Mouse (Mus musculus) stomach, embryonic 16.5 days (tissue): Measurements from ENCODE around the gene Mdga1. TPM values are rescaled to one million over a fixed set of nuclear protein-coding genes. Genes with fewer than 3 reads are reported as not detected.

Source experiments
- ATAC-seq: fragments of 200-750 bp; cut with Nextera tagmentation; 2 replicates; pipeline ENCODE4 v1.8.0; 2017; ENCODE audit warnings: moderate number of reproducible peaks, moderate TSS enrichment; ENCODE audit not compliant: insufficient read depth, low FRiP score
- H3K27ac ChIP-seq: fragments of 300-500 bp; sonication (generic); 2 replicates; pipeline ENCODE4 v1.5.1; 2014; ENCODE audit warnings: low read length
- H3K27me3 ChIP-seq: fragments of 300-500 bp; sonication (generic); 2 replicates; pipeline ENCODE4 v1.6.1; 2014; ENCODE audit warnings: low read length, control low read depth, mixed read lengths; ENCODE audit not compliant: control insufficient read depth, insufficient read depth
- H3K36me3 ChIP-seq: fragments of 300-500 bp; sonication (generic); 2 replicates; pipeline ENCODE4 v1.6.1; 2014; ENCODE audit warnings: low read length; ENCODE audit not compliant: control insufficient read depth, insufficient read depth
- H3K4me1 ChIP-seq: fragments of 300-500 bp; sonication (generic); 2 replicates; pipeline ENCODE4 v1.6.1; 2014; ENCODE audit warnings: low read length, control low read depth, mixed read lengths; ENCODE audit not compliant: control insufficient read depth, insufficient read depth
- H3K4me2 ChIP-seq: fragments of 300-500 bp; sonication (generic); 2 replicates; pipeline ENCODE4 v1.6.1; 2014; ENCODE audit warnings: low read depth, low read length, mixed read lengths
- H3K4me3 ChIP-seq: fragments of 300-500 bp; sonication (generic); replicated peaks from 2 replicates; pipeline ENCODE4 v1.5.1; 2014; ENCODE audit warnings: mild to moderate bottlenecking, low read length
- H3K9ac ChIP-seq: fragments of 300-500 bp; sonication (generic); 2 replicates; pipeline ENCODE4 v1.6.1; 2014; ENCODE audit warnings: low read length
- H3K9me3 ChIP-seq: fragments of 300-500 bp; sonication (generic); replicated peaks from 2 replicates; pipeline ENCODE4 v1.6.1; 2016; ENCODE audit warnings: low read length, control low read depth; ENCODE audit not compliant: control insufficient read depth
- WGBS: fragments of 180-500 bp; shearing (Covaris S2); extraction: QIAGEN DNeasy Blood & Tissue Kit; methylation state at CpG from one replicate; pipeline ENCODE4 v1.1.7; 2014; 5-methylcytosine and 5-hydroxymethylcytosine counted together
- polyA plus RNA-seq: library from polyadenylated mRNA; unstranded; fragments of >200 nt; fragmentation: Nextera tagmentation; extraction: Ambion mirVana; gene quantifications from 2 replicates; pipeline ENCODE4 v1.2.1, GENCODE M21; 2015

Mdga1 gene
- polyA plus RNA-seq: 2.9 and 3.5 TPM in 2 replicates

- Histone ChIP-seq H3K27me3 (no peaks in the 10 kb centered on the region; the same call in 1 of the 2 replicates), H3K36me3 (no peaks in the 10 kb centered on the region), H3K4me2 (no peak within 1 kb of the TSS), H3K4me1 (no peaks in the 10 kb centered on the region), H3K9me3 (no peaks in the 10 kb centered on the region), H3K9ac (no peak within 1 kb of the TSS), H3K4me3 (no peak within 1 kb of the TSS), H3K27ac (no peak within 1 kb of the TSS)
- ATAC-seq: no peak
- 66% methylated on average over 7 of the region's 7 CpGs for WGBS
Measured at GRCm38 (mm10) chr17:29970037-29970555, at the start of gene Mdga1. Gene Mdga1, minus strand, starts transcription at chr17:29970087.

- H3K9me3 ChIP-seq: no peaks in the 10 kb centered on the region
- H3K4me1 ChIP-seq: peaks cover 26% of the 10 kb centered on the region
- H3K4me2 ChIP-seq: 0 out of 2 replicates have a peak overlapping the region, but pooled peaks have one; percentile 0
- H3K27me3 ChIP-seq: no peaks in the 10 kb centered on the region
- WGBS: 51% methylated on average over 12 of the region's 12 CpGs
- no peak overlapping the region for H3K9ac ChIP-seq
- peak overlapping the region; percentile 37; the same call in 1 of the 2 replicates for H3K27ac ChIP-seq
- H3K4me3 ChIP-seq: no peak overlapping the region
- H3K36me3 ChIP-seq: no peaks in the 10 kb centered on the region
- no peak for ATAC-seq
Measured at GRCm38 (mm10) chr17:30018927-30019610, 49.2 kb upstream of the Mdga1 start.

- Histone ChIP-seq H3K9me3 (no peaks in the 10 kb centered on the region), H3K4me2 (no peak overlapping the region), H3K36me3 (no peaks in the 10 kb centered on the region), H3K27ac (no peak overlapping the region), H3K27me3 (no peaks in the 10 kb centered on the region), H3K4me1 (peaks cover 15% of the 10 kb centered on the region), H3K9ac (no peak overlapping the region), H3K4me3 (no peak overlapping the region)
- 91% methylated on average over 4 of the region's 4 CpGs for WGBS
- no peak for ATAC-seq
Measured at GRCm38 (mm10) chr17:30014660-30015059, 44.8 kb upstream of the Mdga1 start.

GRCm38 (mm10) chr17:30008392-30008791, 38.5 kb upstream of the Mdga1 start:
- no peaks in the 10 kb centered on the region for H3K27me3 ChIP-seq
- no peak for ATAC-seq
- peak overlapping the region; percentile 12; the same call in 1 of the 2 replicates for H3K27ac ChIP-seq
- H3K9ac ChIP-seq: 0 out of 2 replicates have a peak overlapping the region, but pooled peaks have one; percentile 1
- H3K4me1 ChIP-seq: peaks cover 33% of the 10 kb centered on the region
- H3K4me3 ChIP-seq: no peak overlapping the region
- no peaks in the 10 kb centered on the region for H3K36me3 ChIP-seq
- H3K4me2 ChIP-seq: 0 out of 2 replicates have a peak overlapping the region, but pooled peaks have one; percentile 15
- no peaks in the 10 kb centered on the region for H3K9me3 ChIP-seq

GRCm38 (mm10) chr17:30007883-30008282, 38.0 kb upstream of the Mdga1 start:
- ATAC-seq: no peak
- peaks cover 34% of the 10 kb centered on the region for H3K4me1 ChIP-seq
- no peaks in the 10 kb centered on the region for H3K27me3 ChIP-seq
- 35% methylated on average over 6 of the region's 6 CpGs for WGBS
- peak overlapping the region; percentile 18 for H3K4me2 ChIP-seq
- H3K9me3 ChIP-seq: no peaks in the 10 kb centered on the region
- H3K27ac ChIP-seq: peak overlapping the region; percentile 12; the same call in 1 of the 2 replicates
- H3K9ac ChIP-seq: peak overlapping the region; percentile 5; the same call in 1 of the 2 replicates
- no peak overlapping the region for H3K4me3 ChIP-seq
- no peaks in the 10 kb centered on the region for H3K36me3 ChIP-seq

GRCm38 (mm10) chr17:30006877-30007276, 37.0 kb upstream of the Mdga1 start:
- Histone ChIP-seq H3K4me1 (peaks cover 34% of the 10 kb centered on the region), H3K36me3 (no peaks in the 10 kb centered on the region), H3K27me3 (no peaks in the 10 kb centered on the region), H3K9me3 (no peaks in the 10 kb centered on the region), H3K27ac (peak overlapping the region; percentile 15; the same call in 1 of the 2 replicates), H3K4me3 (0 out of 2 replicates have a peak overlapping the region, but pooled peaks have one; percentile 5), H3K4me2 (peak overlapping the region; percentile 69), H3K9ac (no peak overlapping the region; the same call in 1 of the 2 replicates)
- ATAC-seq: no peak
- WGBS: 71% methylated on average over 2 of the region's 2 CpGs

GRCm38 (mm10) chr17:30005451-30005941, 35.6 kb upstream of the Mdga1 start:
- 0 out of 2 replicates have a peak, but pooled peaks have one; percentile 1 for ATAC-seq
- Histone ChIP-seq H3K9me3 (no peaks in the 10 kb centered on the region), H3K4me1 (peaks cover 34% of the 10 kb centered on the region), H3K27ac (peak overlapping the region; percentile 98), H3K4me3 (peak overlapping the region; percentile 61), H3K27me3 (no peaks in the 10 kb centered on the region), H3K36me3 (no peaks in the 10 kb centered on the region), H3K9ac (peak overlapping the region; percentile 87), H3K4me2 (peak overlapping the region; percentile 69)
- WGBS: under 1% methylated on average over 7 of the region's 19 CpGs

- no peaks in the 10 kb centered on the region for H3K36me3 ChIP-seq
- 0% methylated on average over 32 of the region's 47 CpGs for WGBS
Measured at GRCm38 (mm10) chr17:30005103-30005443, 35.2 kb upstream of the Mdga1 start.

More at GRCm38 (mm10) chr17:30005103-30005443, 35.2 kb upstream of the Mdga1 start:
- H3K27ac ChIP-seq: peak overlapping the region; percentile 98
- H3K4me2 ChIP-seq: peak overlapping the region; percentile 69
- no peaks in the 10 kb centered on the region for H3K27me3 ChIP-seq
- H3K9me3 ChIP-seq: no peaks in the 10 kb centered on the region
- peak overlapping the region; percentile 87 for H3K9ac ChIP-seq
- H3K4me3 ChIP-seq: peak overlapping the region; percentile 61
- ATAC-seq: peak; percentile 14
- peaks cover 34% of the 10 kb centered on the region for H3K4me1 ChIP-seq
